Mouse (Mus musculus): ENCODE data around the gene Arhgap28. TPM values are rescaled to one million over a fixed set of nuclear protein-coding genes. Genes with fewer than 3 reads are reported as not detected.

Gene Arhgap28
- polyA plus RNA-seq (2014; fragmentation: Nextera tagmentation; extraction: Ambion mirVana) = 35.6 and 40.2 TPM in 2 replicates

- Histone ChIP-seq H3K4me1 (replicated peaks; ENCODE audit: control insufficient read depth, insufficient read depth, low read length) (no peaks in the 10 kb centered on the region), H3K4me2 (replicated peaks; ENCODE audit: low read depth, low read length) (peak within 1 kb of the TSS; percentile 79), H3K9me3 (ENCODE audit: control insufficient read depth, low read length) (no peaks in the 10 kb centered on the region), H3K36me3 (ENCODE audit: control insufficient read depth, insufficient read depth, low read length) (no peaks in the 10 kb centered on the region), H3K9ac (ENCODE audit: low read depth, low read length) (peak within 1 kb of the TSS; percentile 71), H3K4me3 (ENCODE audit: low read depth, low read length) (peak within 1 kb of the TSS; percentile 63), H3K27me3 (ENCODE audit: control insufficient read depth, insufficient read depth, low read length) (no peaks in the 10 kb centered on the region), H3K27ac (ENCODE audit: low read depth, low read length) (peak within 1 kb of the TSS; percentile 76)
- DNase-seq (ENCODE audit: low spot score) = peak; percentile 97
- WGBS = under 1% methylated on average over 53 of the region's 65 CpGs
- peak; percentile 95 for ATAC-seq (ENCODE audit: low FRiP score)
Measured at GRCm38 (mm10) chr17:68003741-68004560, at the start of gene Arhgap28. TSS of gene Arhgap28 (minus strand) at chr17:68004120.

GRCm38 (mm10) chr17:68046341-68046675, 42.4 kb upstream of the Arhgap28 start:
- no peaks in the 10 kb centered on the region for H3K36me3 ChIP-seq (ENCODE audit: control insufficient read depth, insufficient read depth, low read length)
- H3K9me3 ChIP-seq (ENCODE audit: control insufficient read depth, low read length) = no peaks in the 10 kb centered on the region
- DNase-seq (ENCODE audit: low spot score) (no peak), ATAC-seq (ENCODE audit: low FRiP score) (no peak)
- no peaks in the 10 kb centered on the region for H3K27me3 ChIP-seq (ENCODE audit: control insufficient read depth, insufficient read depth, low read length)
- no peak overlapping the region for H3K4me3 ChIP-seq (ENCODE audit: low read depth, low read length)
- no peak overlapping the region for H3K9ac ChIP-seq (ENCODE audit: low read depth, low read length)
- WGBS = 78% methylated on average over 7 of the region's 7 CpGs
- H3K4me1 ChIP-seq (replicated peaks; ENCODE audit: control insufficient read depth, insufficient read depth, low read length) = no peaks in the 10 kb centered on the region
- no peak overlapping the region for H3K4me2 ChIP-seq (replicated peaks; ENCODE audit: low read depth, low read length)
- no peak overlapping the region for H3K27ac ChIP-seq (ENCODE audit: low read depth, low read length)

GRCm38 (mm10) chr17:68045655-68046340, 41.9 kb upstream of the Arhgap28 start:
- WGBS = 83% methylated on average over 8 of the region's 8 CpGs
- no peak overlapping the region for H3K9ac ChIP-seq (ENCODE audit: low read depth, low read length)
- DNase-seq (ENCODE audit: low spot score) = no peak

GRCm38 (mm10) chr17:68042377-68042776, 38.5 kb upstream of the Arhgap28 start:
- Histone ChIP-seq H3K9ac (ENCODE audit: low read depth, low read length) (no peak overlapping the region), H3K4me2 (replicated peaks; ENCODE audit: low read depth, low read length) (no peak overlapping the region), H3K36me3 (ENCODE audit: control insufficient read depth, insufficient read depth, low read length) (no peaks in the 10 kb centered on the region), H3K4me3 (ENCODE audit: low read depth, low read length) (no peak overlapping the region), H3K9me3 (ENCODE audit: control insufficient read depth, low read length) (no peaks in the 10 kb centered on the region), H3K4me1 (replicated peaks; ENCODE audit: control insufficient read depth, insufficient read depth, low read length) (no peaks in the 10 kb centered on the region), H3K27me3 (ENCODE audit: control insufficient read depth, insufficient read depth, low read length) (no peaks in the 10 kb centered on the region), H3K27ac (ENCODE audit: low read depth, low read length) (no peak overlapping the region)
- 95% methylated on average over 4 of the region's 4 CpGs for WGBS
- ATAC-seq (ENCODE audit: low FRiP score) (no peak), DNase-seq (ENCODE audit: low spot score) (no peak)

More at GRCm38 (mm10) chr17:68045655-68046340, 41.9 kb upstream of the Arhgap28 start:
- no peak for ATAC-seq (ENCODE audit: low FRiP score)
- no peak overlapping the region for H3K4me3 ChIP-seq (ENCODE audit: low read depth, low read length)
- H3K4me2 ChIP-seq (replicated peaks; ENCODE audit: low read depth, low read length) = no peak overlapping the region
- H3K4me1 ChIP-seq (replicated peaks; ENCODE audit: control insufficient read depth, insufficient read depth, low read length) = no peaks in the 10 kb centered on the region
- H3K36me3 ChIP-seq (ENCODE audit: control insufficient read depth, insufficient read depth, low read length) = no peaks in the 10 kb centered on the region
- H3K27me3 ChIP-seq (ENCODE audit: control insufficient read depth, insufficient read depth, low read length) = no peaks in the 10 kb centered on the region
- no peaks in the 10 kb centered on the region for H3K9me3 ChIP-seq (ENCODE audit: control insufficient read depth, low read length)
- H3K27ac ChIP-seq (ENCODE audit: low read depth, low read length) = no peak overlapping the region

- ATAC-seq (ENCODE audit: low FRiP score) (no peak), DNase-seq (ENCODE audit: low spot score) (no peak)
- whole genome bisulfite sequencing = 61% methylated on average over 1 of the region's 1 CpGs
- H3K4me2 ChIP-seq (replicated peaks; ENCODE audit: low read depth, low read length) = no peak overlapping the region
- no peak overlapping the region for H3K9ac ChIP-seq (ENCODE audit: low read depth, low read length)
- no peak overlapping the region for H3K27ac ChIP-seq (ENCODE audit: low read depth, low read length)
- no peaks in the 10 kb centered on the region for H3K36me3 ChIP-seq (ENCODE audit: control insufficient read depth, insufficient read depth, low read length)
- no peak overlapping the region for H3K4me3 ChIP-seq (ENCODE audit: low read depth, low read length)
- H3K27me3 ChIP-seq (ENCODE audit: control insufficient read depth, insufficient read depth, low read length) = no peaks in the 10 kb centered on the region
- no peaks in the 10 kb centered on the region for H3K4me1 ChIP-seq (replicated peaks; ENCODE audit: control insufficient read depth, insufficient read depth, low read length)
- H3K9me3 ChIP-seq (ENCODE audit: control insufficient read depth, low read length) = no peaks in the 10 kb centered on the region
Measured at GRCm38 (mm10) chr17:68037011-68037410, 33.1 kb upstream of the Arhgap28 start.

- H3K9ac ChIP-seq (ENCODE audit: low read depth, low read length) = no peak overlapping the region
- H3K36me3 ChIP-seq (ENCODE audit: control insufficient read depth, insufficient read depth, low read length) = no peaks in the 10 kb centered on the region
- no peaks in the 10 kb centered on the region for H3K9me3 ChIP-seq (ENCODE audit: control insufficient read depth, low read length)
- 88% methylated on average over 5 of the region's 5 CpGs for WGBS
- H3K27ac ChIP-seq (ENCODE audit: low read depth, low read length) = no peak overlapping the region
- no peak for ATAC-seq (ENCODE audit: low FRiP score)
- no peaks in the 10 kb centered on the region for H3K27me3 ChIP-seq (ENCODE audit: control insufficient read depth, insufficient read depth, low read length)
- no peak overlapping the region for H3K4me3 ChIP-seq (ENCODE audit: low read depth, low read length)
- H3K4me2 ChIP-seq (replicated peaks; ENCODE audit: low read depth, low read length) = no peak overlapping the region
- H3K4me1 ChIP-seq (replicated peaks; ENCODE audit: control insufficient read depth, insufficient read depth, low read length) = no peaks in the 10 kb centered on the region
- no peak for DNase-seq (ENCODE audit: low spot score)
Measured at GRCm38 (mm10) chr17:68029495-68029894, 25.6 kb upstream of the Arhgap28 start.

GRCm38 (mm10) chr17:68028519-68028918, 24.6 kb upstream of the Arhgap28 start:
- H3K27me3 ChIP-seq (ENCODE audit: control insufficient read depth, insufficient read depth, low read length) = no peaks in the 10 kb centered on the region
- DNase-seq (ENCODE audit: low spot score) (no peak), ATAC-seq (ENCODE audit: low FRiP score) (no peak)
- no peak overlapping the region for H3K9ac ChIP-seq (ENCODE audit: low read depth, low read length)
- no peaks in the 10 kb centered on the region for H3K4me1 ChIP-seq (replicated peaks; ENCODE audit: control insufficient read depth, insufficient read depth, low read length)
- WGBS = 91% methylated on average over 4 of the region's 4 CpGs
- H3K27ac ChIP-seq (ENCODE audit: low read depth, low read length) = no peak overlapping the region
- H3K36me3 ChIP-seq (ENCODE audit: control insufficient read depth, insufficient read depth, low read length) = no peaks in the 10 kb centered on the region
- H3K9me3 ChIP-seq (ENCODE audit: control insufficient read depth, low read length) = no peaks in the 10 kb centered on the region
- no peak overlapping the region for H3K4me3 ChIP-seq (ENCODE audit: low read depth, low read length)
- H3K4me2 ChIP-seq (replicated peaks; ENCODE audit: low read depth, low read length) = no peak overlapping the region

GRCm38 (mm10) chr17:68024327-68024726, 20.4 kb upstream of the Arhgap28 start:
- Histone ChIP-seq H3K27me3 (ENCODE audit: control insufficient read depth, insufficient read depth, low read length) (no peaks in the 10 kb centered on the region), H3K27ac (ENCODE audit: low read depth, low read length) (no peak overlapping the region), H3K4me2 (replicated peaks; ENCODE audit: low read depth, low read length) (no peak overlapping the region), H3K36me3 (ENCODE audit: control insufficient read depth, insufficient read depth, low read length) (no peaks in the 10 kb centered on the region), H3K4me1 (replicated peaks; ENCODE audit: control insufficient read depth, insufficient read depth, low read length) (no peaks in the 10 kb centered on the region), H3K4me3 (ENCODE audit: low read depth, low read length) (no peak overlapping the region), H3K9ac (ENCODE audit: low read depth, low read length) (no peak overlapping the region), H3K9me3 (ENCODE audit: control insufficient read depth, low read length) (no peaks in the 10 kb centered on the region)
- ATAC-seq (ENCODE audit: low FRiP score) (no peak), DNase-seq (ENCODE audit: low spot score) (no peak)
- 64% methylated on average over 7 of the region's 7 CpGs for WGBS

All from hindbrain, embryonic 11.5 days (tissue).